Mouse (Mus musculus): ENCODE measurements around the gene Ssh2. TPM values are rescaled to one million over a fixed set of nuclear protein-coding genes. Genes with fewer than 3 reads are reported as not detected.

Ssh2 gene
- polyA plus RNA-seq, 1 experiment from 2014 or later = 3.0 TPM

DNA sequence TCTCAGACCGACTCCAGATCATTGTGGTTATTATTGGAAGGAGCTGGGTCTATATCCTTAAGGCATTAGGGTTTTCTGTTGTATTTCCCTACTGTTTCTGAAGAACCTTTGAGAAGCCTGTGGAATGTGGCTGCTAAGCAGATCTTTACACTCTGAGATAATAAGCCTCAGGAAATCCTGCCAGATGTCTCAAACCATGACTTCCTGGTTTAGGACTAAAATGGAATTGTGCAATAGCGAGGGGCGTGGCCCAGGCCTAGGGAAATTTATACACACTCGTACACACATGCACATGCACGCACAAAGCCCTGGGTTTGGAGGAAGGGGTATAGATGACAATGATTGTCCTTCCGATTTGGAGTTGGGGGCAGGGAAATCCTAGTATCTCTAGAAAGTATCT lies 193.8 kb downstream of the Ssh2 start:
- Histone ChIP-seq H3K9me3 (ENCODE audit: control insufficient read depth, low read length) (no peaks in the 10 kb centered on the region), H3K4me2 (replicated peaks; ENCODE audit: low read depth) (no peak overlapping the region), H3K36me3 (ENCODE audit: control insufficient read depth, insufficient read depth, low read length) (no peaks in the 10 kb centered on the region), H3K9ac (ENCODE audit: low read length) (no peak overlapping the region), H3K4me1 (replicated peaks; ENCODE audit: control insufficient read depth, insufficient read depth) (no peaks in the 10 kb centered on the region), H3K27me3 (ENCODE audit: control insufficient read depth, insufficient read depth, low read length) (no peaks in the 10 kb centered on the region), H3K27ac (replicated peaks) (0 out of 2 replicates have a peak overlapping the region, but pooled peaks have one; percentile 30), H3K4me3 (ENCODE audit: low read depth, low read length) (no peak overlapping the region)
- DNase-seq (ENCODE audit: low spot score) (peak; percentile 41), ATAC-seq (ENCODE audit: low FRiP score, low TSS enrichment) (peak; percentile 45; the same call in 1 of the 2 replicates)
- no peak for TF ChIP-seq CTCF (IDR thresholded peaks at IDR 0.05; ENCODE audit: low read depth)
- no peak for TF ChIP-seq EP300 (optimal IDR thresholded peaks at IDR 0.05)
- 46% methylated on average over 6 of the region's 6 CpGs for WGBS

DNA sequence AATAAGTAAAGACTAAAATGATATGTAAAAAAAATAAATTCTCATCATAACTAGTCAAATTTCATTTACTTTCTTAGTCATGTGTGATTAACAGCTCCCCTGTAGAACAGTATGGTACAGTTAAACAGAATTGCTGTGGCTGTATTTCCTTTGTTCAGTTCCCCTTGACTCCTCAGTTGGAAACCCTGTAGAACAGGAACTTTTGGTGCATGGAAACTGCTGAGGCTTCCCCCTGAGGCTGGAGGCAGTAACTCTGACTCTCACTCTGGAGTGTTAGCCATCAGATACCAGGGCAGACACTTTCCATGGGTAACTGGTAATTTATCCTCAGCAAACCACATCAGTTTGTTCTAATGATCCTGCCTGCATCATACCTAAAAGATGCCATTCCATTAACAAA lies 195.2 kb downstream of the Ssh2 start:
- ATAC-seq (ENCODE audit: low FRiP score, low TSS enrichment) = no peak

DNA sequence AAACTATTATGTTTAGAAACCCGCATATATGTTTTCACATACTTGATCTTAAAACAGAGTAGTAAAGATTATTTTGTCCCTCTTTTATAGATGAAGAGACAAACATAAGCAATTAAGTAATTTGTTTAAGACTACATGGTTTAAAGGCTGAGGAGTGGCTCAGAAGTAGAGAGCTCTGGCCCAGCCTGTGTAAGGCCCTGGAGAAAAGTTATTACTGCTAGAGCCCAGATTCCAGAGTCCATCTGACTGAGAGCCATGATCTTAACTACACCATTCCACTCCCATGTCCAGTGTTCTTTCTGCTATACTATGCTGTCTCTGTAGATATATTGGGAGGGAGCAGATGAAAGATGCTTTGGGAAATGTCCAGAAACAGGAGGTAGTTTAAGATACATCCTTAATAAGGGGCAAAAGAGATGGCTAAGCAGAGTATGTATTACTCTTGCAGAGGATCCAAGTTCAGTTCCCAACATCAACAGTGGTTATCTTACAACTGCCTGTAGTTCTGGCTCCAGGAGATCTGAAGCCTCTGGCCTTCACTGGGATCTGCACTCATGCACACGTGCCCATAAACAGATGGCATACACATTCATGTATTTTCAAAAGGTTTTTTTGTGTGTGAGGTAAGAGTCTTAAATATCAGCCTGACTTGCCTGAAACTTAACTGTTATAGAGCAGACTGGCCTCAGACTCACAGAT lies 198.2 kb downstream of the Ssh2 start:
- H3K27me3 ChIP-seq (ENCODE audit: control insufficient read depth, insufficient read depth, low read length) = no peaks in the 10 kb centered on the region
- ATAC-seq (ENCODE audit: low FRiP score, low TSS enrichment) (no peak), DNase-seq (ENCODE audit: low spot score) (no peak)
- no peak overlapping the region for H3K4me2 ChIP-seq (replicated peaks; ENCODE audit: low read depth)
- 57% methylated on average over 2 of the region's 2 CpGs for WGBS
- H3K36me3 ChIP-seq (ENCODE audit: control insufficient read depth, insufficient read depth, low read length) = no peaks in the 10 kb centered on the region
- H3K9me3 ChIP-seq (ENCODE audit: control insufficient read depth, low read length) = no peaks in the 10 kb centered on the region
- H3K27ac ChIP-seq (replicated peaks) = no peak overlapping the region
- H3K4me1 ChIP-seq (replicated peaks; ENCODE audit: control insufficient read depth, insufficient read depth) = no peaks in the 10 kb centered on the region
- no peak overlapping the region for H3K4me3 ChIP-seq (ENCODE audit: low read depth, low read length)
- TF ChIP-seq CTCF (IDR thresholded peaks at IDR 0.05; ENCODE audit: low read depth) (no peak), EP300 (optimal IDR thresholded peaks at IDR 0.05) (no peak)
- no peak overlapping the region for H3K9ac ChIP-seq (ENCODE audit: low read length)

More for the DNA sequence above, 195.2 kb downstream of the Ssh2 start:
- Histone ChIP-seq H3K36me3 (ENCODE audit: control insufficient read depth, insufficient read depth, low read length) (no peaks in the 10 kb centered on the region), H3K9ac (ENCODE audit: low read length) (no peak overlapping the region), H3K4me1 (replicated peaks; ENCODE audit: control insufficient read depth, insufficient read depth) (no peaks in the 10 kb centered on the region), H3K27ac (replicated peaks) (no peak overlapping the region), H3K4me3 (ENCODE audit: low read depth, low read length) (no peak overlapping the region), H3K9me3 (ENCODE audit: control insufficient read depth, low read length) (no peaks in the 10 kb centered on the region), H3K4me2 (replicated peaks; ENCODE audit: low read depth) (no peak overlapping the region), H3K27me3 (ENCODE audit: control insufficient read depth, insufficient read depth, low read length) (no peaks in the 10 kb centered on the region)
- no peak for DNase-seq (ENCODE audit: low spot score)
- no peak for TF ChIP-seq EP300 (optimal IDR thresholded peaks at IDR 0.05)
- no peak for TF ChIP-seq CTCF (IDR thresholded peaks at IDR 0.05; ENCODE audit: low read depth)

DNA sequence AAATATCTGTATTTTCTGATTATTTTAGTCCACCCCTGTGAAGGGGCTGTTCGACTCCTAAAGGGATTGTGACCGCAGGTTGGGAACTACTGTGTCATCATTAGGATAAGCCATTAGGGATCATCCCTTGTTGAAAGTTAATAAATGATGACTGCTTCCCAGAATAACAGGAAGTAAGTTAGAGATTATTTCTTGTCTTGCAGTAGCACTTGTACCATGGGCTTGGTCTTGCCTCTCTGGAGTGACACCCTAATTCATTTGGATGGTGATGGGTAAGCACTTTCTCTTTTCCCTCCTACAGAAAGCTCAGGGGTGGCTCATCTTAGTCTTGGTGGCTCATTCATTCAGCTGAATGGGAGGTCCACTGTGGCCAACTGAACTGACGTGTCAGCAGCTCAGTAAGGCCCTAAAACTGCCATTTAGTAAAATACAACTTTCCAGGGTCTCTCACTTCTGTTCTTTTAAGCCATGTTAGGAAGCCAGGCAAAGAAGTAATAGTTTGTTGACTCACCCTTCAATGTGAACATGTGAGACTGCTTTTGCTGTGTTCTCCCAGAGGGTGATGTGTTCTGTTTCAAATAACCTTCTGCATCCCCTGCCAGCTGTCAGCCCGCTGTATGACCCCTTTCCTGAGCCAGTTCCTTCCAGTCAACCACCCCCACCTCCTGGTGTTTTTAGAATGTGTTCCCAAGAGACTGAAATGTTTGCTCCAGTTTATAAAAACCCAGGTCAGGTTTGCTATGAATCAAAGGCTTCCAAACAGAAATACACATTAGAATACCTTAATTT lies 200.3 kb downstream of the Ssh2 start:
- Histone ChIP-seq H3K9ac (ENCODE audit: low read length) (no peak overlapping the region), H3K4me3 (ENCODE audit: low read depth, low read length) (no peak overlapping the region), H3K36me3 (ENCODE audit: control insufficient read depth, insufficient read depth, low read length) (no peaks in the 10 kb centered on the region), H3K27ac (replicated peaks) (no peak overlapping the region), H3K4me2 (replicated peaks; ENCODE audit: low read depth) (no peak overlapping the region), H3K4me1 (replicated peaks; ENCODE audit: control insufficient read depth, insufficient read depth) (no peaks in the 10 kb centered on the region), H3K27me3 (ENCODE audit: control insufficient read depth, insufficient read depth, low read length) (no peaks in the 10 kb centered on the region), H3K9me3 (ENCODE audit: control insufficient read depth, low read length) (no peaks in the 10 kb centered on the region)
- 69% methylated on average over 4 of the region's 4 CpGs for WGBS
- DNase-seq (ENCODE audit: low spot score) = no peak
- no peak for ATAC-seq (ENCODE audit: low FRiP score, low TSS enrichment)
- TF ChIP-seq CTCF (IDR thresholded peaks at IDR 0.05; ENCODE audit: low read depth) (no peak), EP300 (optimal IDR thresholded peaks at IDR 0.05) (no peak)

DNA sequence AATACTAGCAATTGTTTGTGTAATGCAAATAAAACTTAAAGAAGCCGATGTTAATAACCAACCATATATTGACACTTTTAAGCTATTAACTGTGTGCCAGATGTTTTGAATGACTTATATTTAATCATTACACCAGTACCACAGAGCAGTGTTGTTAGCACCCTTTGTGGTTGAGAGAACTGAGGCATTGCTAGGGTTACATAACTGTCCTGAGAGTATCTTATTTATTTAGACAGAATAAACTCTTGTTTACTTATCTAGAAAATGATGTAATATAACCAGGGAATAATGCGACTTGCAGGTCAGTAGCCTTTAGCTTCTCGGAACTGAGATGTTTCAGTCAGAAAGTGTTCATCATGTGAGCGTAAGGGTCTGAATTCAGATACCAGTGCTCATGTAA lies 201.9 kb downstream of the Ssh2 start:
- H3K9ac ChIP-seq (ENCODE audit: low read length) = no peak overlapping the region
- DNase-seq (ENCODE audit: low spot score) (no peak), ATAC-seq (ENCODE audit: low FRiP score, low TSS enrichment) (no peak)
- H3K9me3 ChIP-seq (ENCODE audit: control insufficient read depth, low read length) = no peaks in the 10 kb centered on the region
- TF ChIP-seq EP300 (optimal IDR thresholded peaks at IDR 0.05) (no peak), CTCF (IDR thresholded peaks at IDR 0.05; ENCODE audit: low read depth) (no peak)
- no peak overlapping the region for H3K4me3 ChIP-seq (ENCODE audit: low read depth, low read length)
- no peaks in the 10 kb centered on the region for H3K36me3 ChIP-seq (ENCODE audit: control insufficient read depth, insufficient read depth, low read length)
- H3K27ac ChIP-seq (replicated peaks) = no peak overlapping the region
- H3K4me2 ChIP-seq (replicated peaks; ENCODE audit: low read depth) = no peak overlapping the region
- 74% methylated on average over 4 of the region's 4 CpGs for WGBS
- H3K4me1 ChIP-seq (replicated peaks; ENCODE audit: control insufficient read depth, insufficient read depth) = no peaks in the 10 kb centered on the region
- no peaks in the 10 kb centered on the region for H3K27me3 ChIP-seq (ENCODE audit: control insufficient read depth, insufficient read depth, low read length)
